Mouse (Mus musculus) thymus, adult 2 months (tissue): ENCODE results near the gene Tpm4.

Experiments
- CTCF ChIP-seq: fragments of 200-500 bp; IDR thresholded peaks from 2 replicates; pipeline ENCODE4 v1.5.1; 2012; ENCODE audit warnings: mild to moderate bottlenecking, control low read depth, low read length, moderate library complexity, borderline replicate concordance; ENCODE audit not compliant: control insufficient read depth, poor library complexity, insufficient read depth; ENCODE audit errors: extremely low read depth
- POLR2A ChIP-seq: fragments of 200-500 bp; IDR thresholded peaks from 2 replicates; pipeline ENCODE4 v1.6.1; 2012; ENCODE audit warnings: mild to moderate bottlenecking, low read length, control low read depth, moderate library complexity; ENCODE audit not compliant: control insufficient read depth, poor library complexity, insufficient read depth; ENCODE audit errors: extremely low read depth

GRCm38 (mm10) chr8:72190215-72190539 is 55.4 kb downstream of the Tpm4 start:
- no peak for TF ChIP-seq POLR2A
- TF ChIP-seq CTCF, result no peak
